Mouse (Mus musculus) heart, postnatal 0 days (tissue): ENCODE results near the gene Gm9857.

ENCODE experiments used
- CTCF ChIP-seq: IDR thresholded peaks from 2 replicates; pipeline ENCODE4 v1.5.1; 2016; ENCODE audit warnings: antibody characterized with exemption, control low read depth, low read depth
- EP300 ChIP-seq: IDR thresholded peaks from 2 replicates; pipeline ENCODE4 v1.6.1; 2016; ENCODE audit warnings: antibody characterized with exemption, low read depth

- TF ChIP-seq CTCF (no peak), EP300 (no peak)
Observed at GRCm38 (mm10) chr3:108916857-108917256, 23.4 kb downstream of the Gm9857 start.
